Mouse (Mus musculus): ENCODE measurements around the gene Stat4. TPM values are rescaled to one million over a fixed set of nuclear protein-coding genes. Genes with fewer than 3 reads are reported as not detected.

Gene Stat4
- polyA plus RNA-seq (2015; fragmentation: Nextera tagmentation; extraction: Ambion mirVana), result 1.4 and 2.3 TPM in 2 replicates

GRCm38 (mm10) chr1:51986848-51987247, at the start of gene Stat4:
Gene Stat4, plus strand, starts transcription at chr1:51987148.
- H3K27ac ChIP-seq (ENCODE audit: low read length), result no peak within 1 kb of the TSS
- H3K36me3 ChIP-seq (ENCODE audit: control insufficient read depth, insufficient read depth, low read length), result no peaks in the 10 kb centered on the region
- no peaks in the 10 kb centered on the region for H3K9me3 ChIP-seq (ENCODE audit: control insufficient read depth, low read length)
- H3K4me2 ChIP-seq (ENCODE audit: low read depth, low read length), result no peak within 1 kb of the TSS
- WGBS, result 78% methylated on average over 5 of the region's 5 CpGs
- no peak within 1 kb of the TSS for H3K9ac ChIP-seq (ENCODE audit: low read length)
- H3K4me3 ChIP-seq (ENCODE audit: low read length), result no peak within 1 kb of the TSS
- H3K27me3 ChIP-seq (ENCODE audit: control insufficient read depth, insufficient read depth, low read depth, low read length), result no peaks in the 10 kb centered on the region
- no peaks in the 10 kb centered on the region for H3K4me1 ChIP-seq (replicated peaks; ENCODE audit: control insufficient read depth, insufficient read depth, low read length)
- ATAC-seq (ENCODE audit: low read depth), result no peak

GRCm38 (mm10) chr1:51938357-51938756, 48.6 kb upstream of the Stat4 start:
- WGBS, result 86% methylated on average over 7 of the region's 7 CpGs
- no peak for ATAC-seq (ENCODE audit: low read depth)

GRCm38 (mm10) chr1:51944755-51945154, 42.2 kb upstream of the Stat4 start:
- H3K27me3 ChIP-seq (ENCODE audit: control insufficient read depth, insufficient read depth, low read depth, low read length), result no peaks in the 10 kb centered on the region
- no peaks in the 10 kb centered on the region for H3K9me3 ChIP-seq (ENCODE audit: control insufficient read depth, low read length)
- no peak overlapping the region for H3K27ac ChIP-seq (ENCODE audit: low read length)
- no peaks in the 10 kb centered on the region for H3K36me3 ChIP-seq (ENCODE audit: control insufficient read depth, insufficient read depth, low read length)
- peaks cover 4% of the 10 kb centered on the region; the same call in 1 of the 2 replicates for H3K4me1 ChIP-seq (replicated peaks; ENCODE audit: control insufficient read depth, insufficient read depth, low read length)
- peak; percentile 76 for ATAC-seq (ENCODE audit: low read depth)
- H3K4me2 ChIP-seq (ENCODE audit: low read depth, low read length), result no peak overlapping the region
- H3K9ac ChIP-seq (ENCODE audit: low read length), result no peak overlapping the region
- H3K4me3 ChIP-seq (ENCODE audit: low read length), result no peak overlapping the region
- 21% methylated on average over 5 of the region's 5 CpGs for WGBS

More at GRCm38 (mm10) chr1:51938357-51938756, 48.6 kb upstream of the Stat4 start:
- Histone ChIP-seq H3K9ac (ENCODE audit: low read length) (no peak overlapping the region; the same call in 1 of the 2 replicates), H3K4me3 (ENCODE audit: low read length) (no peak overlapping the region), H3K27ac (ENCODE audit: low read length) (no peak overlapping the region), H3K36me3 (ENCODE audit: control insufficient read depth, insufficient read depth, low read length) (no peaks in the 10 kb centered on the region), H3K9me3 (ENCODE audit: control insufficient read depth, low read length) (no peaks in the 10 kb centered on the region), H3K4me1 (replicated peaks; ENCODE audit: control insufficient read depth, insufficient read depth, low read length) (no peaks in the 10 kb centered on the region), H3K27me3 (ENCODE audit: control insufficient read depth, insufficient read depth, low read depth, low read length) (no peaks in the 10 kb centered on the region), H3K4me2 (ENCODE audit: low read depth, low read length) (no peak overlapping the region)

- Histone ChIP-seq H3K4me1 (replicated peaks; ENCODE audit: control insufficient read depth, insufficient read depth, low read length) (peaks cover 4% of the 10 kb centered on the region; the same call in 1 of the 2 replicates), H3K4me2 (ENCODE audit: low read depth, low read length) (no peak overlapping the region), H3K9ac (ENCODE audit: low read length) (no peak overlapping the region), H3K36me3 (ENCODE audit: control insufficient read depth, insufficient read depth, low read length) (no peaks in the 10 kb centered on the region), H3K27me3 (ENCODE audit: control insufficient read depth, insufficient read depth, low read depth, low read length) (no peaks in the 10 kb centered on the region), H3K27ac (ENCODE audit: low read length) (no peak overlapping the region), H3K4me3 (ENCODE audit: low read length) (no peak overlapping the region), H3K9me3 (ENCODE audit: control insufficient read depth, low read length) (no peaks in the 10 kb centered on the region)
- 46% methylated on average over 4 of the region's 4 CpGs for WGBS
- ATAC-seq (ENCODE audit: low read depth), result no peak
Observed at GRCm38 (mm10) chr1:51947116-51947515, 39.8 kb upstream of the Stat4 start.

GRCm38 (mm10) chr1:51964647-51965046, 22.3 kb upstream of the Stat4 start:
- peaks cover 8% of the 10 kb centered on the region for H3K4me1 ChIP-seq (replicated peaks; ENCODE audit: control insufficient read depth, insufficient read depth, low read length)

GRCm38 (mm10) chr1:51968994-51969393, 18.0 kb upstream of the Stat4 start:
- no peak overlapping the region for H3K9ac ChIP-seq (ENCODE audit: low read length)
- no peak overlapping the region for H3K27ac ChIP-seq (ENCODE audit: low read length)
- ATAC-seq (ENCODE audit: low read depth), result peak; percentile 64
- H3K9me3 ChIP-seq (ENCODE audit: control insufficient read depth, low read length), result no peaks in the 10 kb centered on the region
- H3K27me3 ChIP-seq (ENCODE audit: control insufficient read depth, insufficient read depth, low read depth, low read length), result no peaks in the 10 kb centered on the region
- peaks cover 8% of the 10 kb centered on the region for H3K4me1 ChIP-seq (replicated peaks; ENCODE audit: control insufficient read depth, insufficient read depth, low read length)
- no peak overlapping the region for H3K4me2 ChIP-seq (ENCODE audit: low read depth, low read length)
- no peaks in the 10 kb centered on the region for H3K36me3 ChIP-seq (ENCODE audit: control insufficient read depth, insufficient read depth, low read length)
- no peak overlapping the region for H3K4me3 ChIP-seq (ENCODE audit: low read length)
- 8% methylated on average over 1 of the region's 1 CpGs for WGBS

More at GRCm38 (mm10) chr1:51964647-51965046, 22.3 kb upstream of the Stat4 start:
- no peak overlapping the region for H3K9ac ChIP-seq (ENCODE audit: low read length)
- no peaks in the 10 kb centered on the region for H3K9me3 ChIP-seq (ENCODE audit: control insufficient read depth, low read length)
- no peak overlapping the region for H3K4me3 ChIP-seq (ENCODE audit: low read length)
- H3K4me2 ChIP-seq (ENCODE audit: low read depth, low read length), result no peak overlapping the region
- ATAC-seq (ENCODE audit: low read depth), result no peak
- H3K36me3 ChIP-seq (ENCODE audit: control insufficient read depth, insufficient read depth, low read length), result no peaks in the 10 kb centered on the region
- H3K27ac ChIP-seq (ENCODE audit: low read length), result no peak overlapping the region
- H3K27me3 ChIP-seq (ENCODE audit: control insufficient read depth, insufficient read depth, low read depth, low read length), result no peaks in the 10 kb centered on the region
- 92% methylated on average over 2 of the region's 2 CpGs for WGBS

- no peak for ATAC-seq (ENCODE audit: low read depth)
- Histone ChIP-seq H3K4me3 (ENCODE audit: low read length) (no peak overlapping the region), H3K4me2 (ENCODE audit: low read depth, low read length) (no peak overlapping the region), H3K27me3 (ENCODE audit: control insufficient read depth, insufficient read depth, low read depth, low read length) (no peaks in the 10 kb centered on the region), H3K27ac (ENCODE audit: low read length) (no peak overlapping the region), H3K9me3 (ENCODE audit: control insufficient read depth, low read length) (no peaks in the 10 kb centered on the region), H3K4me1 (replicated peaks; ENCODE audit: control insufficient read depth, insufficient read depth, low read length) (peaks cover 8% of the 10 kb centered on the region), H3K9ac (ENCODE audit: low read length) (no peak overlapping the region), H3K36me3 (ENCODE audit: control insufficient read depth, insufficient read depth, low read length) (no peaks in the 10 kb centered on the region)
- 80% methylated on average over 6 of the region's 6 CpGs for WGBS
Observed at GRCm38 (mm10) chr1:51970182-51970581, 16.8 kb upstream of the Stat4 start.

GRCm38 (mm10) chr1:51975589-51975988, 11.4 kb upstream of the Stat4 start:
- H3K4me1 ChIP-seq (replicated peaks; ENCODE audit: control insufficient read depth, insufficient read depth, low read length), result no peaks in the 10 kb centered on the region
- H3K4me3 ChIP-seq (ENCODE audit: low read length), result no peak overlapping the region
- no peaks in the 10 kb centered on the region for H3K9me3 ChIP-seq (ENCODE audit: control insufficient read depth, low read length)
- no peaks in the 10 kb centered on the region for H3K27me3 ChIP-seq (ENCODE audit: control insufficient read depth, insufficient read depth, low read depth, low read length)
- no peak overlapping the region for H3K4me2 ChIP-seq (ENCODE audit: low read depth, low read length)
- H3K9ac ChIP-seq (ENCODE audit: low read length), result no peak overlapping the region
- 34% methylated on average over 5 of the region's 5 CpGs for WGBS
- ATAC-seq (ENCODE audit: low read depth), result no peak
- H3K27ac ChIP-seq (ENCODE audit: low read length), result no peak overlapping the region
- no peaks in the 10 kb centered on the region for H3K36me3 ChIP-seq (ENCODE audit: control insufficient read depth, insufficient read depth, low read length)

GRCm38 (mm10) chr1:51979048-51979447, 7.9 kb upstream of the Stat4 start:
- Histone ChIP-seq H3K36me3 (ENCODE audit: control insufficient read depth, insufficient read depth, low read length) (no peaks in the 10 kb centered on the region), H3K9ac (ENCODE audit: low read length) (no peak overlapping the region), H3K9me3 (ENCODE audit: control insufficient read depth, low read length) (no peaks in the 10 kb centered on the region), H3K4me1 (replicated peaks; ENCODE audit: control insufficient read depth, insufficient read depth, low read length) (no peaks in the 10 kb centered on the region), H3K27me3 (ENCODE audit: control insufficient read depth, insufficient read depth, low read depth, low read length) (no peaks in the 10 kb centered on the region), H3K4me2 (ENCODE audit: low read depth, low read length) (no peak overlapping the region), H3K27ac (ENCODE audit: low read length) (no peak overlapping the region), H3K4me3 (ENCODE audit: low read length) (no peak overlapping the region)
- no peak for ATAC-seq (ENCODE audit: low read depth)
- 91% methylated on average over 5 of the region's 5 CpGs for WGBS
